Mouse (Mus musculus) layer of hippocampus, postnatal 14 days (tissue): ENCODE data around the gene Wdr91. TPM values are rescaled to one million over a fixed set of nuclear protein-coding genes. Genes with fewer than 3 reads are reported as not detected.

Source experiments
- DNase-seq, 2 experiments: peaks; one replicate each; pipeline ENCODE4 v3.0.0; 2021 to 2022; ENCODE audit warnings: low spot score in 2 of 2, mixed read lengths in 1 of 2
- total RNA-seq, 2 experiments: library from RNA; stranded (reverse); gene quantifications; 2 replicates each; pipeline ENCODE4 v1.2.3; 2021

Gene Wdr91
- total RNA-seq, 2 experiments from 2014 or later, result 34.6 to 38.6 TPM

DNA sequence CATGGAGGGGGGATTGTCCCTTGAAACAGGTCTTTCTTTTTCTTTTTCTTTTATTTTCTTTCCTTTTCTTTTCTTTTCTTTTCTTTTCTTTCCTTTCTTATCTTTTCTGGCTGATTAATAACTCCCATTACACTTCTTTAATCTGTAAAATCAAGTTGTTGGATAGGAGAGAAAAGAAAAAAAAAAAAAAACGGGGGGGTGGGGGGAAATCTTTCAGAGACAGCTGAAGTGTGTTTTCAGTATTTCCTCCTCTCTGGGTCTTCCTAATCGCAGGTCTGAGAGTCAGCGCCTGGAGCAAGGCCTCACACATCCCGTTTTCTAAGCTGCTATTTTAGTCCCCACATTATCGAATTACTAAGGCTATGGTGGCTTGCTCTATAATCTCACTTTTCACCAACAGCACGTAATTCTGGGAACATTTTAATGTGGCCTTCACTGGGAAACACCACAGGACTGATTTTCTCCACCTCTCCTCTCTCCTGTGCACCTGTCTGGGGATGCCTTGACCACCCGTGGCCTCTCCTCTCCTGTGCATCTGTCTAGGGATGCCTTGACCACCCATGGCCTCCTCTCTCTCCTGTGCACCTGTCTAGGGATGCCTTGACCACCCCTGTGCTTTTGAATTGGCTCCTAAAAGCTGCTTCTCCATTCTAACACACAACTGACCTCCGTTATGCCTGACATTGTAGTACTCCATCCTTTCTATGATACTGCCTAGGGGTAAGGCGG is 46.7 kb downstream of the Wdr91 start:
- DNase-seq, result no peak

DNA sequence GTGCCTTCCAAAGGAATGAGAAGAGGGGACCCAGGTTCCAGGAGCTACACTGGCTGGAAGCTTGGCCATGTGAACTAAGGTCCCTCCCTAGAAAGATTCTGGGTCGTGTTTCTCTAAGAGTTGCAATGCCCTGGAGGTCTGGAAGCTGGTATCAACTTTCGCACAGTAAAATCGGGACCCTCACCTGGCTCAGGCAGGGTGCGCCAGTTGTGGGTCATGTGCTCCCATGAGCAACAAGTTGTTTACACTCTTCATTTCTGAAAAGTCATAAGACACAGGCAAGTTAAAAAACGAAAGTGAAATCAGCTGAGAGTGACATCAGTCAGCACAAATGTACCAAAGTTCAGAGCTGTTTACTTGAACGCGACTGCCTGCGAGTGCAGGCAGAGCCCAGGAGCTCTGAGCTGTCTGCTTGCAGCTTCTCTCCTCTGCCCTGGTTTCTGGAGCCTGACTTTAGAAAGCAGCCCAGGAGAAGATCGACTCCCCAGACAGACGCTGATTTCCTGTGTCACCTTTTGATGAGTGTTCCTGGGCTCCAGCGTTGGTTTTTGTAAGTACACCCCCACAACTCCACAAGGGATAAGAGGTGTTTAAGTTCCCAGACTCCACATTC is 47.8 kb downstream of the Wdr91 start, which contains the start of gene Tmem140:
TSS of gene Tmem140 (plus strand) at position 356 of the 613 bp plus-strand sequence.
- no peak for DNase-seq

DNA sequence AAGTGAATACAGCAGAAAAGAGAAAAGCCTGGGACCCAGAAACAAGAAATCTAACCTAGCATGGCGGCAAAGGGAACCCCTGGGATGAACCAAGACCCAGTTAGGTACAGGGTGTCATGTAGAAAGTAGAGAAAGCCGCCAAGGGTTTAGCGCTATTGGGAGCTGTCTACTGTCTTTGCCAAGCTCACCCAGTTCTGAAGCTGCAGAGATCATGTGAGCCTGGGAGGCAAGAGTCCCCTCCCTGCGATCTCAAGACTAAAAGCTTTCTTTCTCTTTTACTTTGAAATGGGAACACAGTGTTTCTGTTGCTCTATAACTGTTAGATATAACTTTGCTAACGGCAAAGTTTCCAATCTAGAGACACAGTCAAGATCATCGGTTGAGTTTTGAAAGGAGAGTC is 48.3 kb downstream of the Wdr91 start:
- DNase-seq, result no peak

DNA sequence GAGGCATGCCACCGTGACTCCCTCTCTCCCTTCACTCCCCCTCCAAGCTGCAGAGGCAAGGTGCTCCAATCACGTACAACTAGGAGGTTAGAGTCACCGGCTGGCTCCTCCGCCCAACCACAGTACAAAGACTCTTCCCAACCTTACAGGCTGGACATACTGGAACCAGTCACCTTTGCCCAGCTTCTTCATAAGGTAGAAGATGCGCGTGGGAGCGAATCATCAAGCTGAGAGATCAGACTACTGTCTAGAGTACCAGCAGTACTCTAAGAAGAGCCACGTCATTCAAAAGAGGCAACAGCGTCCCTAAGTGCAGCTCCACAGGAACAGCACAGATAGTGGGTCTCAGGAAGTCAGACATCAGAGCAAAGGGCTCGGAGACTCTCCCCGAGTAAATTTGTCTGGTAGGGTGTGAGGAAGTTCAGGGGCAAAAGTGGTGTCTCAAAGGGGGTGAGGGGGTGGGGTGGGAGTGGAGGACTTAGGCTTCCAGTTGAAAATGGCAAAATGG is 49.1 kb downstream of the Wdr91 start:
- no peak for DNase-seq

DNA sequence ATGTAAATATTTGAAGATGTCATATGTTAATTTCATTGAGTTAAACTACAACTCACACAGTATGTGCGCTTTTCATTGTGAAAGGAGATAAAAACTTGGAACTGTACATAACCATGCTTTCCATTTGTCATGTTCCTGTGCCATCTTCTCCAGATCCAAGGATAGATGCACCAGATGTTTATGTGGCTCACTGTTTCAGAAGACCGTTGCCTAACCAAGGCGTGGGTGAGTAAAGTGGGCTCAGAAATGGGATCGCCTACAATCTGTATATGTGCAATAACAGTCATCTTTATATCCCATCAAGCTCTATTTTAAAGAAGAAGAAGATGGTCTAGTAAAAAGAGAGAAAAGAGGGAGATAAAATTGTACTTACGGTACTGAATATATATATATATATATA is 78.3 kb downstream of the Wdr91 start:
- DNase-seq, result no peak

Other genes starting within 250 kb of the Wdr91 start
- 10 to 100 TPM; 17.7 to 20.9 TPM for gene Agbl3, start 130.4 kb downstream of the Wdr91 start, total RNA-seq
- 1 to 10 TPM; 1.9 to 2.7 TPM for gene Tmem140, start 47.7 kb downstream of the Wdr91 start, total RNA-seq
- gene Cyren, start 32.8 kb downstream of the Wdr91 start, total RNA-seq, result 1 to 10 TPM; 5.0 to 5.4 TPM
- not detected for gene Stra8, start 9.3 kb upstream of the Wdr91 start, total RNA-seq
- gene Slc23a4, start 77.5 kb upstream of the Wdr91 start, total RNA-seq, result 1 to 10 TPM in 1 of 2 experiments, under 1 TPM in 1; 0.83 to 1.2 TPM
- gene Cnot4, start 222.8 kb upstream of the Wdr91 start, total RNA-seq, result 10 to 100 TPM; 39.0 to 43.3 TPM